Mouse (Mus musculus) E14TG2a.4 (cell line): ENCODE measurements around the gene Axl.

Experiments
- CTCF ChIP-seq: conservative IDR thresholded peaks from 2 replicates; pipeline ENCODE4 v1.5.1; 2014; ENCODE audit warnings: low read length
- POU5F1 ChIP-seq: IDR thresholded peaks from 2 replicates; pipeline ENCODE4 v1.6.1; 2014; ENCODE audit warnings: low read length, borderline replicate concordance

DNA sequence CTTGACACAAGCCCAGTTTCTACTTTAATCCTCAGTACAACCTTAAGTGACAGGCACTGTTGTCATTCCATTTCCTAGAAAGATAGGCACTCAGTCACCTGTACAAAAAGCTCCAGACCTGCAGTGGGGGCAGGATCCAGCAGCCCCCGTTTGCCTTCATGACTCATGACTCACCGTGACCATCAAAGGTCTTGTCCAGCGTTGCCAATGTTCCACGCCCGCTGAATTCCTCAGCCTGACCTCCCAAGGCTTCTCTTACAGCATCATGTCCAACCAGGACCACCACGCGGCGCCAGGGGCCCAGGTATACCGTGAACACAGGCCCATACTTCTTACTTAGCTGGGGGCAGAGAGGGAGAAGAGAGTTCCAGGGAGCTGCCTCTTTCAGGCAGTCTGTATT, 26.2 kb upstream of the Axl start:
- TF ChIP-seq CTCF (no peak), POU5F1 (no peak)
